Mouse (Mus musculus): Measurements from ENCODE around the gene Arrb1. TPM values are rescaled to one million over a fixed set of nuclear protein-coding genes. Genes with fewer than 3 reads are reported as not detected.
A peak's percentile ranks its signal among the peaks of the same experiment; 100 is the strongest.

Arrb1 gene
- polyA plus RNA-seq, 1 experiment from 2014 or later, result 5.3 TPM

DNA sequence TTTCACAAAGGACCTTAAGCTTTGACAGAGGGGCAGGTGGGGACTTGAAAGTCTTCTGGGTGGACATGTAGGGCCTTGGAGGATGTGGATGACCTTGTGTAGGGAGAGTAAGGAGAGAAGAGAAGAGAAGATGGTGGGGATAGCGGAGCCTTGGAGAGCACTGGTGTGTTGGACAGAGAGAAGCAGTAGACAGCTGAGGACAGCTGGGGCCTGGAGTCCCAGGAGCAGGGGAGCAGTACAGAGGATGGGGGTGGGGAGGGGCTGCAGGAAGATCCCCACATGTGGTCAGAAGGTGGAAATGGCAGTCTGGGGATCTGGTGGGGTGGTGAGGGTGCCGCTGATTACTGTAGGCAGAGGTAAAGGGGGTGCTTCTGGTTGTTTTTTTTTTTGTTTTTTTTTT, 4.8 kb downstream of the Arrb1 start:
- no peaks in the 10 kb centered on the region for H3K9me3 ChIP-seq (replicated peaks; ENCODE audit: control insufficient read depth, low read length)
- WGBS (ENCODE audit: insufficient replicate concordance), result 60% methylated on average over 2 of the region's 2 CpGs
- no peak for ATAC-seq (replicated peaks; ENCODE audit: insufficient number of reproducible peaks, low FRiP score, low TSS enrichment)
- H3K27ac ChIP-seq (ENCODE audit: low read depth, low read length), result no peak overlapping the region
- H3K4me1 ChIP-seq (ENCODE audit: control insufficient read depth, insufficient read depth, low read length), result peaks cover 50% of the 10 kb centered on the region
- no peaks in the 10 kb centered on the region for H3K36me3 ChIP-seq (ENCODE audit: control insufficient read depth, insufficient read depth, low read length)
- peak overlapping the region; percentile 36; the same call in 1 of the 2 replicates for H3K9ac ChIP-seq (ENCODE audit: low read depth, low read length)
- peak overlapping the region; percentile 37 for H3K4me2 ChIP-seq
- no peaks in the 10 kb centered on the region for H3K27me3 ChIP-seq (ENCODE audit: control insufficient read depth, insufficient read depth, low read length)
- no peak overlapping the region for H3K4me3 ChIP-seq (ENCODE audit: low read depth, low read length)

DNA sequence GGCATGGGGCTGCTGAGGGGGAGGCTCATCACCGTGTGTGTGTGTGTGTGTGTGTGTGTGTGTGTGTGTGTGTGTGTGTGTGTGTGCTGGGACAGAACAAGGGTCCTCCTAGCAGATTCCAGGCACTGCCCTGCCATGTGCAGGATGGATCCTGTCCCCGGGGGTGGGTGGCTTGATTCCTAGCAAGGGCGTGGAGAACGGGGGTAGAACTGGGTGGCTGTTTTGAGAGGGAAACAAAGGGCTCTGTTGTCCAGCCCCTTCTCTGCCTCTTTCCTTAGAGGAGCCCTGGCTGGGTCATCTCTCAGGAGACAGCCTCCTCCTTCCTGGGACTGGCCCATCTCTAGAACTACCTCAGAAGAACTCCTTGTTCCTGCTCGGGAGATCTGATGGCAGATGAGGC, 5.9 kb downstream of the Arrb1 start:
- 62% methylated on average over 5 of the region's 5 CpGs for WGBS (ENCODE audit: insufficient replicate concordance)
- H3K4me3 ChIP-seq (ENCODE audit: low read depth, low read length), result no peak overlapping the region
- no peak overlapping the region for H3K9ac ChIP-seq (ENCODE audit: low read depth, low read length)
- H3K4me2 ChIP-seq, result no peak overlapping the region
- no peaks in the 10 kb centered on the region for H3K36me3 ChIP-seq (ENCODE audit: control insufficient read depth, insufficient read depth, low read length)
- no peak overlapping the region for H3K27ac ChIP-seq (ENCODE audit: low read depth, low read length)
- ATAC-seq (replicated peaks; ENCODE audit: insufficient number of reproducible peaks, low FRiP score, low TSS enrichment), result no peak
- H3K27me3 ChIP-seq (ENCODE audit: control insufficient read depth, insufficient read depth, low read length), result no peaks in the 10 kb centered on the region
- no peaks in the 10 kb centered on the region for H3K9me3 ChIP-seq (replicated peaks; ENCODE audit: control insufficient read depth, low read length)
- peaks cover 54% of the 10 kb centered on the region for H3K4me1 ChIP-seq (ENCODE audit: control insufficient read depth, insufficient read depth, low read length)

DNA sequence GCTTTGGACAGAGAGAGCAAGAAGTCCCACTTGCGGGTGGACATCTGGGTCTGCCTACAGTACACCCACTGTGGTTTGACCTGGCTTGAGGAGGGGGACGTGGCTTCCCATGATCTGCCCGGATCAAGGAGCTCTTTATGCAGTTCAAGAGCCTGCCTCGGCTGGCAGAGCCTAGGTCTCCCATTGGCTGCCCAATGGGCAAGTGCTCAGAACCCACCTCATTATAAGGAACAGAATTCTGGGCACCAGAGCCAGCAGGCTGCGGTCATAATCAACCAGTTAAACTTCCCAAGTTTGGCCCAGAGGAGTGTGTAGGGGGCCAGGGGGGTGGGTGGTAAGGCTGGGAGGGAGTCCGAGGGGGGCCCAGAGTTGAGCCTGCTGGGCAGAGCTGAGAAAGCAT, 9.0 kb downstream of the Arrb1 start:
- no peak overlapping the region for H3K4me2 ChIP-seq
- H3K36me3 ChIP-seq (ENCODE audit: control insufficient read depth, insufficient read depth, low read length), result no peaks in the 10 kb centered on the region
- WGBS (ENCODE audit: insufficient replicate concordance), result 65% methylated on average over 6 of the region's 6 CpGs
- H3K9ac ChIP-seq (ENCODE audit: low read depth, low read length), result no peak overlapping the region
- H3K4me3 ChIP-seq (ENCODE audit: low read depth, low read length), result no peak overlapping the region
- H3K27me3 ChIP-seq (ENCODE audit: control insufficient read depth, insufficient read depth, low read length), result no peaks in the 10 kb centered on the region
- H3K9me3 ChIP-seq (replicated peaks; ENCODE audit: control insufficient read depth, low read length), result no peaks in the 10 kb centered on the region
- ATAC-seq (replicated peaks; ENCODE audit: insufficient number of reproducible peaks, low FRiP score, low TSS enrichment), result no peak
- peaks cover 46% of the 10 kb centered on the region for H3K4me1 ChIP-seq (ENCODE audit: control insufficient read depth, insufficient read depth, low read length)
- no peak overlapping the region for H3K27ac ChIP-seq (ENCODE audit: low read depth, low read length)

DNA sequence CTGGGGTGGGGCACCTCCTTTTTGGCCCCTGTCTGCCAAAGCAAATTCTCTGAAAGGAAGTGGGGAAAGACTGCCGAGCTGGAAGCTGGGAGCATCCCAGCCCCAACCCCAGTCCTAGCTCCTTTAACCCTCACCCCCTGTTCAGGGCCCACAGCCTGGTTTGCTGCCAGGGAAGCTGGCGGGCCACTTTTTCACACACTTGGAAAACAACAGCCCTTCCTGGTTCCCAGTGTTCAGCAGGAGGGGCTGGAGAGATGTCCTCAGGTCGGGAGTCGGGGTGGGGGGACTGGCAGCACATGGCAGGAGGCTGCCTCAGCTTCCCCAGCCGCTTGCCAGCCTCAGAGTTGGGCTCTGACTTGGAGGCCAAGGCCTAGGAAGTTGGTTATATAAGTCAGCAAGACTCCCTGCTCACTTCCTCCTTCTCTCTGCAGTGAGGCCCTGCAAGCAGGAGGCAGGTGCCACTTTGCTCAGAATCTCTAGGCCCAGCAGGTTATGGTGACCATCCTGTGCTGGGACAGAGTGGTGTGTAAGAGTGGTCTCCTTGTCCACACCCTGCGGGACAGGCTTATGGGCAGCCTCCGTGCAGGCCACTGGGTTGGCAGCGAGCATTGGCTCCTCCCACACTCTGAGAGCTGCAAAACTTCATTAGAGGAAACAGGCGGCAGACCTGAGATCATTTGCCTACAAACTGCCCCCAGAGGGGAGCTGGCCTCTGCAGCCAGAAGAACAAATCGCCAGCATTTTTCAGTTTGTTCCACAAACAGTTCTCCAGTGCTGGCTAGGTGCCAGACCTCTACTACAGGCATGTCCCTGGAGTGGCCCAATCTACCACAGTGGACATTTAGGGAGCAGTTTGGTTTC, 10.8 kb downstream of the Arrb1 start:
- 32% methylated on average over 10 of the region's 10 CpGs for WGBS (ENCODE audit: insufficient replicate concordance)
- ATAC-seq (replicated peaks; ENCODE audit: insufficient number of reproducible peaks, low FRiP score, low TSS enrichment), result peak; percentile 61; the same call in 1 of the 2 replicates
- H3K27me3 ChIP-seq (ENCODE audit: control insufficient read depth, insufficient read depth, low read length), result no peaks in the 10 kb centered on the region
- H3K36me3 ChIP-seq (ENCODE audit: control insufficient read depth, insufficient read depth, low read length), result no peaks in the 10 kb centered on the region
- H3K9me3 ChIP-seq (replicated peaks; ENCODE audit: control insufficient read depth, low read length), result no peaks in the 10 kb centered on the region
- H3K4me2 ChIP-seq, result peak overlapping the region; percentile 22; the same call in 1 of the 2 replicates
- peak overlapping the region; percentile 63 for H3K9ac ChIP-seq (ENCODE audit: low read depth, low read length)
- H3K4me3 ChIP-seq (ENCODE audit: low read depth, low read length), result no peak overlapping the region
- peaks cover 37% of the 10 kb centered on the region for H3K4me1 ChIP-seq (ENCODE audit: control insufficient read depth, insufficient read depth, low read length)
- peak overlapping the region; percentile 83 for H3K27ac ChIP-seq (ENCODE audit: low read depth, low read length)

DNA sequence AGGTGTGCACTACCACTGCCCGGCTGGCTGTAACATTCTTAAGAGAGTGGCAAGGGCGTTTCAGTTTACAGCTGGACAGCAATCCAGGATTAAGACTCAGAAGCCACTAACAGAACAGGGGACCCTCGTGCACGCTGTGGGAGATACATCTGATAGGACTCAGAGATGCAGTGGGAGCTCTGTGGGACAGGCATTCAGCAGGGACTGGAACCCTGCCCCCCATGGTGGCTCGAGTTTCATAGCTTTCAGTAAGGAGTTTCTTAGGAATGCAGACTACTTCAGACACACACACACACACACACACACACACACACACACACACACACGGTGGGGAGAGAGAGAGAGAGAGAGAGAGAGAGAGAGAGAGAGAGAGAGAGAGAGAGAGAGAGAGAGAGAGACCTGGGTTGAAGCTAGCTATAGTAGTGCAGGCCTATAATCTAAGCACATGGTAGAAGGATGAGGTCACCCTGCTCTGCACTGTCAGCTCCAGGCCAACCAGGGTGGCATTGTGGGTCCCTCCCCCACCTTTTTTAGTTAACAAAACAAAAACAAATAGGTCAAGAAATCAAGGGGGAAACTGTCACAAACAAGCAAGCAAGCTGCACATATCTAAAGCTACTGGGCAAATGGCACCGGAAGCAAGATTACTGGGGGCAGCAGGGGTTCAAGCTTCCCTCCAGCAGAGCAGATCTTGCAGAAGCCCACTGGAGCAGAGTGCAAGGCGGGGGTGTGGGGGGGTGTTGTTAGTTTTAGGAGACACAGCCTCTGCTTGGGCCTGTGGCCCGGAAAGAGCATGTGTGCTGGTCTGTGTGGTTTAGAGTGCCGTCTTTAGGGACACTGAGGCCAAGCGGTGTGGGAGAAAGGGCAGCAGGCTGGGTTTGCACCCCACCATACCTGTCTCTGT, 12.6 kb downstream of the Arrb1 start:
- 0 out of 2 replicates have a peak overlapping the region, but pooled peaks have one; percentile 11 for H3K4me2 ChIP-seq
- no peak overlapping the region for H3K9ac ChIP-seq (ENCODE audit: low read depth, low read length)
- H3K9me3 ChIP-seq (replicated peaks; ENCODE audit: control insufficient read depth, low read length), result no peaks in the 10 kb centered on the region
- no peaks in the 10 kb centered on the region for H3K36me3 ChIP-seq (ENCODE audit: control insufficient read depth, insufficient read depth, low read length)
- ATAC-seq (replicated peaks; ENCODE audit: insufficient number of reproducible peaks, low FRiP score, low TSS enrichment), result no peak
- 36% methylated on average over 10 of the region's 11 CpGs for WGBS (ENCODE audit: insufficient replicate concordance)
- no peaks in the 10 kb centered on the region for H3K27me3 ChIP-seq (ENCODE audit: control insufficient read depth, insufficient read depth, low read length)
- H3K4me3 ChIP-seq (ENCODE audit: low read depth, low read length), result no peak overlapping the region
- peak overlapping the region; percentile 75 for H3K27ac ChIP-seq (ENCODE audit: low read depth, low read length)
- peaks cover 40% of the 10 kb centered on the region for H3K4me1 ChIP-seq (ENCODE audit: control insufficient read depth, insufficient read depth, low read length)

DNA sequence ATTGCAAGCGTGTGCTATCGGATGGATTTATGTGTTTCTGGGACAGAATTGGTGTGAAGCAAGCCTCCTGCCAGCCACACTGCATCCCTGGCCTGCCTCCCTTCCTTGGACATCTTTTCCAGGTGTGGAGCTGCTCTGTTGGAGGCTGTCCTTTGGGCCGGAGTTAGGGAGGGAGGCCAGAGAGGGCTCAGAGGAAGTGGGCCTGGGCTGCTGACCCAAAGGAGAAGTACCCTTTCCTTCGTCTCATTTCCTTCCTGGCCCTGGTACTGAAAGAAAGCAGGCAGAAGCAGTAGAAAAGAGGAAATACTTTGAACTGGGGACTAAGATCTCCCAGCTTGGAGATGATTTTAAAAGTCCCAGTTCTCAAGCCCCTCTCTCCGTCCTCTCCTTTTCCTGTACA, 14.4 kb downstream of the Arrb1 start:
- WGBS (ENCODE audit: insufficient replicate concordance), result 79% methylated on average over 5 of the region's 5 CpGs
- Histone ChIP-seq H3K36me3 (ENCODE audit: control insufficient read depth, insufficient read depth, low read length) (no peaks in the 10 kb centered on the region), H3K27ac (ENCODE audit: low read depth, low read length) (no peak overlapping the region), H3K4me1 (ENCODE audit: control insufficient read depth, insufficient read depth, low read length) (peaks cover 53% of the 10 kb centered on the region), H3K4me2 (no peak overlapping the region), H3K4me3 (ENCODE audit: low read depth, low read length) (no peak overlapping the region), H3K9ac (ENCODE audit: low read depth, low read length) (no peak overlapping the region), H3K9me3 (replicated peaks; ENCODE audit: control insufficient read depth, low read length) (no peaks in the 10 kb centered on the region), H3K27me3 (ENCODE audit: control insufficient read depth, insufficient read depth, low read length) (no peaks in the 10 kb centered on the region)
- ATAC-seq (replicated peaks; ENCODE audit: insufficient number of reproducible peaks, low FRiP score, low TSS enrichment), result no peak

DNA sequence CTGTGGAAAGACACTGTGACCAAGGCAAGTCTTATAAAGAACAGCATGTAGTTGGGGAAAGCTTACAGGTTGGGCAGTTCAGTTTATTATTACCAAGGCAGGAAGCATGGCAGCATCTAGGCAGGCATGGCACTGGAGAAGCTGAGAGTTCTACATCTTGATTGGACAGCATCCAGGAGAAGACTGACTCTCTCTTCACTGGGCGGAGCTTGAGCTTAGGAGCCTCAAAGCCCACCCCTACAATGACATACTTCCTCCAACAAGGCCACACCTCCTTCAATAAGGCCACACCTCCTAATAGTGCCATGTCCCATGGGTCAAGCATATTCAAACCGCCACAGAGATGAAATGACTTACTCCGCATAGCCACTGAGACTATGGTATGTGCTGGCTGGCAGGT, 16.4 kb downstream of the Arrb1 start:
- peaks cover 43% of the 10 kb centered on the region for H3K4me1 ChIP-seq (ENCODE audit: control insufficient read depth, insufficient read depth, low read length)
- H3K27ac ChIP-seq (ENCODE audit: low read depth, low read length), result no peak overlapping the region
- H3K4me2 ChIP-seq, result no peak overlapping the region
- no peak for ATAC-seq (replicated peaks; ENCODE audit: insufficient number of reproducible peaks, low FRiP score, low TSS enrichment)
- H3K36me3 ChIP-seq (ENCODE audit: control insufficient read depth, insufficient read depth, low read length), result no peaks in the 10 kb centered on the region
- 88% methylated on average over 3 of the region's 3 CpGs for WGBS (ENCODE audit: insufficient replicate concordance)
- H3K27me3 ChIP-seq (ENCODE audit: control insufficient read depth, insufficient read depth, low read length), result no peaks in the 10 kb centered on the region
- H3K4me3 ChIP-seq (ENCODE audit: low read depth, low read length), result no peak overlapping the region
- no peaks in the 10 kb centered on the region for H3K9me3 ChIP-seq (replicated peaks; ENCODE audit: control insufficient read depth, low read length)
- no peak overlapping the region for H3K9ac ChIP-seq (ENCODE audit: low read depth, low read length)

DNA sequence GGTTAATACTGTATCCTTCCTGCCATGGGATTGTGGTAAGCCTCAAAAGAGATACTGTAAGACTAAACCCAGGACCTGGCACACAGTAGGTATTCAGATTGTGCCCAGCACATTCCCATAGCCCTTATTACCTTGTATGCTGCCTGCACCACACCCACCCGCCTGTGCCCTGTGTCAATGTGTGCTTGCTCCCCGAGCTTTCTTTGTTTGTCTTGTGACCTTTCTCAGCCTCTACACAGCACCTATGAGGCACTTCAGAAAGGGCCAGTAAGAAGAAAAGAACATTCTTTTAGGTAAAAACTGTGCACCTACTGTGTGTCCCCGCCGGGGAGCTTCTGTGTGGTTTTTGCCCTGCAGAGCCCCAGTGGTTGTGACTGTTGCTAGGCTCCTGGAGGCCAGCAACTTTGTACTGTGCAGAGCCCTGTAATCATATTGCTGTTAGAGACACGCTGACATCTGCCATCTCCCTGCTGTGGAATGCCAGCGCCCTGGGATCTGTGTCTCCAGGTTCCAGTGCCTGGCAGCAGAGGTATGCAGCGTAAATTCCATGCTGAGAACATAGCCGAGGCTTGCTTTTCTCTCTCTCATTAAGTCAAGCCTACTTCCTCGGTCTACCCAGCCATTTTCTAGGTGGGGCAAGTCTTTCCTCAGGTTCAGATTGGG, 18.1 kb downstream of the Arrb1 start:
- WGBS (ENCODE audit: insufficient replicate concordance), result 34% methylated on average over 9 of the region's 9 CpGs
- H3K4me3 ChIP-seq (ENCODE audit: low read depth, low read length), result no peak overlapping the region
- H3K27ac ChIP-seq (ENCODE audit: low read depth, low read length), result peak overlapping the region; percentile 79
- H3K27me3 ChIP-seq (ENCODE audit: control insufficient read depth, insufficient read depth, low read length), result no peaks in the 10 kb centered on the region
- H3K9me3 ChIP-seq (replicated peaks; ENCODE audit: control insufficient read depth, low read length), result no peaks in the 10 kb centered on the region
- no peak overlapping the region; the same call in 1 of the 2 replicates for H3K9ac ChIP-seq (ENCODE audit: low read depth, low read length)
- ATAC-seq (replicated peaks; ENCODE audit: insufficient number of reproducible peaks, low FRiP score, low TSS enrichment), result peak; percentile 28; the same call in 1 of the 2 replicates
- H3K4me1 ChIP-seq (ENCODE audit: control insufficient read depth, insufficient read depth, low read length), result peaks cover 32% of the 10 kb centered on the region
- peak overlapping the region; percentile 32; the same call in 1 of the 2 replicates for H3K4me2 ChIP-seq
- no peaks in the 10 kb centered on the region for H3K36me3 ChIP-seq (ENCODE audit: control insufficient read depth, insufficient read depth, low read length)
